Mouse (Mus musculus): Measurements from ENCODE around the gene Egln3. TPM values are rescaled to one million over a fixed set of nuclear protein-coding genes. Genes with fewer than 3 reads are reported as not detected.
A peak's percentile ranks its signal among the peaks of the same experiment; 100 is the strongest.

Gene Egln3
- polyA plus RNA-seq, 1 experiment from 2014 or later, result 23.0 TPM

DNA sequence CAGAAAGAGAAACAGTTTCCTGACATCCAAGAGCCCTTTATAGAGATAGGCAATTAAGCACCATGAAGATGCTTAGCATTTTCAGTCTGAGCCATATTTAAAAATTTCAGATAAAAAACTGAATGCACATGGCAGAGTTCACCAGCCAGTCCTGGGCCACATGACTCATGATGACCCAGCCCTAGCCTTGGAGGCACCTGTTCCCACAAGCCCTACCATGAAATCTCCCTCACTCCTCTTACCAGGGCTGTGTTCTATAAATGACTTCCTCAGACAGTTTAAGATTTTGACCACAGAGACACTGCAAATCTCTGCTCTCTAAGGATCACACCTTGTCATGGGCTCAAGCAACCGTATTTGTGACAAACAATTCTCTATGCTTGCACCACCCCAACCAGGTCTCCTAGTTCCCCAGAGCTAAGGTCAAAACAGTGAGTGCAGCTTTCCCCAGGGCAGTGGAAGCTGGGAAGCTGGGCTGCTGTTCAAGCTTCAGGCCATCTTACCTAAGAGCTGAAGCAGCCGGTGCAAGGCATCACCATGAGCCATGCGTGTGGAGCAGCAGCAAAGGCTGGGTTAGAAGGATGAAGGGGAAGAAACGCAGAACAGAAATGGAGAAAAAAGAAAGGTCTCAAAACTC is 5.3 kb downstream of the Egln3 start:
- Histone ChIP-seq H3K9ac (ENCODE audit: low read length) (no peak overlapping the region), H3K4me2 (ENCODE audit: low read depth, low read length) (no peak overlapping the region), H3K27me3 (ENCODE audit: control insufficient read depth, insufficient read depth, low read depth, low read length) (no peaks in the 10 kb centered on the region)

DNA sequence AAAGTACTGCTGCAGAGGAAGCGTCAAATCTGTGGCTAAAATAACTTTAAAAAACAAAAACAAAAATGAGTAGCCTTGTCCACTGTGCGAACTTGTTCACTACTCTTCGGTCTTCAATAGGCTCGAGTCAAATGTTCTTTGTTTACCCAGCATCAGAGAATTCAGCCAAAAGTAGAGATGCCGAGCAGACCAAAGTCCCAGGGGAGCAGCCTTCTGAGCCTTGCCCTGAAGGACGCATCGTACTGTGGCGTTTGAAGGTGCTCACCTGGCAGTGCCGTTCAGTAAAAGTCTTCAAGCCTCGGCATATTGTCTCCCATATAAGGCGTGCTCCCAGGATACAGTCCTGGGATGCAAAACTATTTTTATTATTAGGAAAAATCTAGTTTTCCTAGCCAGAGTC is 5.8 kb downstream of the Egln3 start:
- peak overlapping the region; percentile 54; the same call in 1 of the 2 replicates for H3K27ac ChIP-seq (ENCODE audit: low read length)
- no peaks in the 10 kb centered on the region for H3K36me3 ChIP-seq (ENCODE audit: control insufficient read depth, insufficient read depth, low read length)
- peaks cover 44% of the 10 kb centered on the region for H3K4me1 ChIP-seq (replicated peaks; ENCODE audit: control insufficient read depth, insufficient read depth, low read length)
- WGBS, result 35% methylated on average over 11 of the region's 11 CpGs
- ATAC-seq (ENCODE audit: low read depth), result no peak
- H3K4me2 ChIP-seq (ENCODE audit: low read depth, low read length), result peak overlapping the region; percentile 29; the same call in 1 of the 2 replicates
- no peaks in the 10 kb centered on the region for H3K9me3 ChIP-seq (ENCODE audit: control insufficient read depth, low read length)
- H3K4me3 ChIP-seq (ENCODE audit: low read length), result peak overlapping the region; percentile 11; the same call in 1 of the 2 replicates
- no peaks in the 10 kb centered on the region for H3K27me3 ChIP-seq (ENCODE audit: control insufficient read depth, insufficient read depth, low read depth, low read length)
- H3K9ac ChIP-seq (ENCODE audit: low read length), result no peak overlapping the region

More for the DNA sequence above, 5.3 kb downstream of the Egln3 start:
- no peak overlapping the region for H3K4me3 ChIP-seq (ENCODE audit: low read length)
- ATAC-seq (ENCODE audit: low read depth), result no peak
- WGBS, result 88% methylated on average over 4 of the region's 4 CpGs
- H3K27ac ChIP-seq (ENCODE audit: low read length), result no peak overlapping the region
- H3K9me3 ChIP-seq (ENCODE audit: control insufficient read depth, low read length), result no peaks in the 10 kb centered on the region
- H3K4me1 ChIP-seq (replicated peaks; ENCODE audit: control insufficient read depth, insufficient read depth, low read length), result peaks cover 38% of the 10 kb centered on the region
- no peaks in the 10 kb centered on the region for H3K36me3 ChIP-seq (ENCODE audit: control insufficient read depth, insufficient read depth, low read length)

DNA sequence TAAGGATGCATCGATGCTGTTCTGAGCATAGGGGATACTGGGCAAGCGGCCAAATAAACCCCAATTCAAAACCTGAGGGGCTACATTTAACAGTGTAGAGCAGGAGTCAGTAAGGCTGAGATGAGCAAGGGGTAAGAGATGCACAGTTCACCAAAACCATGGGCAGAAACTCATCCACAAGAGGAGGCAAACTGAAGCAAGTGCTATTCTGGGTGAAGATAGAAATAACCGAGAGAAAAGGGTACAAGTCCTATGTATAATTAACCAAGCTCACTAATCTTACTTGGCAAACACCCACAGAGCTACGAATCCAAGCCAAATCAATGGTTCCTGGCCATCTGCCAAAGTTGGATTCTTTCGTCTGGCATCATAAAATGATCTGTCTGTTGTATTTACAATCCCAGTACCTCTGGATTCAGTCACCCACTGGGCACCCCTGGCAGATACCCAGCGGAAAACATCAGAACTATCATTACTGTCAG is 6.3 kb downstream of the Egln3 start:
- no peak for ATAC-seq (ENCODE audit: low read depth)
- H3K27ac ChIP-seq (ENCODE audit: low read length), result peak overlapping the region; percentile 54; the same call in 1 of the 2 replicates
- 28% methylated on average over 6 of the region's 6 CpGs for WGBS
- H3K9me3 ChIP-seq (ENCODE audit: control insufficient read depth, low read length), result no peaks in the 10 kb centered on the region
- no peaks in the 10 kb centered on the region for H3K36me3 ChIP-seq (ENCODE audit: control insufficient read depth, insufficient read depth, low read length)
- peaks cover 49% of the 10 kb centered on the region for H3K4me1 ChIP-seq (replicated peaks; ENCODE audit: control insufficient read depth, insufficient read depth, low read length)
- H3K27me3 ChIP-seq (ENCODE audit: control insufficient read depth, insufficient read depth, low read depth, low read length), result no peaks in the 10 kb centered on the region
- peak overlapping the region; percentile 29 for H3K4me2 ChIP-seq (ENCODE audit: low read depth, low read length)
- peak overlapping the region; percentile 11; the same call in 1 of the 2 replicates for H3K4me3 ChIP-seq (ENCODE audit: low read length)
- no peak overlapping the region for H3K9ac ChIP-seq (ENCODE audit: low read length)

DNA sequence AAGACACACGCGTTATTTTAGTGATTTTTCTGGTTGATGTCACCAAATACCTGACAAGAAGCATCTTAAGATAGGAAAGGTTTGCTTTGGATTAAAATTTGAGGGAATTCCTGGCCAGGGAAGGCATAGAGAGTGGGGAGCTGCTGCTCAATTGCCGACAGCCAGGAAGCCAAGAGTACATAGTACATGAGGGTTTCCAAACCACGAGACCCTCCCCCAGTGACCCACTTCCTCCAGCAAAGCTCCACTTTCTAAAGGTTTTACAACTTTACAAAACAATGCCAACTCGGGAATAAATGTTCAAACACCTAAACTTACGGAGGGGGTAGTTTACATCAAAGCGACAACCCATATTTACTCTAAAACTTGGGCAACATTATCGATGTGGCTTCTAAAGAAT is 6.8 kb downstream of the Egln3 start:
- Histone ChIP-seq H3K27ac (ENCODE audit: low read length) (no peak overlapping the region), H3K4me2 (ENCODE audit: low read depth, low read length) (0 out of 2 replicates have a peak overlapping the region, but pooled peaks have one; percentile 29), H3K4me1 (replicated peaks; ENCODE audit: control insufficient read depth, insufficient read depth, low read length) (peaks cover 50% of the 10 kb centered on the region)

DNA sequence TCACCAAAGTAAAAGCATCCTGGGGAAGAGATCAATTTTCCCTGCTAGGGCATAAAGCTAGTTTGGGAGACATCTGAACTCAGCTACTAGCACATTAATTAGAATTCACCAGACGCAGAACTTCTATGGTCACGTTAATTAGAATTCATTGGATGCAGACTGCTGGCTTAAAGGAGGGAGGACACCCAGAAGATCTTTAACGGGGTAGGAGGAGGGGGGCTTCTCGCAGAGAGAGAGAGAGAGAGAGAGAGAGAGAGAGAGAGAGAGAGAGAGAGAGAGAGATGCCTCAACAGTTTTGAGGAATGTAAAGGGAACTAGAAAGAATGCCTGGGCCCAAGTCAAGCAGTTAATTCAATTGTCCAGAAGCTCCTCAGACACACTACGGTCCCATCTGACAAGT is 9.5 kb downstream of the Egln3 start:
- WGBS, result 70% methylated on average over 5 of the region's 5 CpGs
- peaks cover 66% of the 10 kb centered on the region for H3K4me1 ChIP-seq (replicated peaks; ENCODE audit: control insufficient read depth, insufficient read depth, low read length)
- H3K9me3 ChIP-seq (ENCODE audit: control insufficient read depth, low read length), result no peaks in the 10 kb centered on the region
- no peak overlapping the region for H3K4me3 ChIP-seq (ENCODE audit: low read length)
- no peak overlapping the region for H3K4me2 ChIP-seq (ENCODE audit: low read depth, low read length)
- H3K9ac ChIP-seq (ENCODE audit: low read length), result no peak overlapping the region
- H3K27ac ChIP-seq (ENCODE audit: low read length), result no peak overlapping the region
- no peak for ATAC-seq (ENCODE audit: low read depth)
- no peaks in the 10 kb centered on the region for H3K36me3 ChIP-seq (ENCODE audit: control insufficient read depth, insufficient read depth, low read length)
- no peaks in the 10 kb centered on the region for H3K27me3 ChIP-seq (ENCODE audit: control insufficient read depth, insufficient read depth, low read depth, low read length)

More for the DNA sequence above, 6.8 kb downstream of the Egln3 start:
- H3K9ac ChIP-seq (ENCODE audit: low read length), result no peak overlapping the region
- no peak overlapping the region for H3K4me3 ChIP-seq (ENCODE audit: low read length)
- no peaks in the 10 kb centered on the region for H3K27me3 ChIP-seq (ENCODE audit: control insufficient read depth, insufficient read depth, low read depth, low read length)
- no peak for ATAC-seq (ENCODE audit: low read depth)
- no peaks in the 10 kb centered on the region for H3K9me3 ChIP-seq (ENCODE audit: control insufficient read depth, low read length)
- H3K36me3 ChIP-seq (ENCODE audit: control insufficient read depth, insufficient read depth, low read length), result no peaks in the 10 kb centered on the region
- WGBS, result 72% methylated on average over 8 of the region's 8 CpGs

DNA sequence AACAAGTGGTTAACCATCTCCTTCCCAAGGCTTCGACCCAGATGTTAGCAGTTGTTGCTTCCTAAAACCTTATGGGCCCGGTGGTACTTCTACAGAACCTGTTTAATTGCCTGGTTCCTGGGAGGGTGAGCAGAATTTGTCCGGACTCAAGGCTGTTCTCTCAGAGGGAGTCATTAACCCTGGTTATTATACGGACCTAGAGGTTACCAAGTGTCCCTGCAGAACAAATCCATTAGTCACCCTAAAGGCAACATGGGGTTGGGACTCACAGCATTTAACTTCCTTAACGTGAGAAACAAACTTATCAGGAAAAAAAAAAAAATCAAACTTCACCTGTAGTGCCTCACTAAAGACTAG is 11.4 kb downstream of the Egln3 start:
- no peak for ATAC-seq (ENCODE audit: low read depth)
- H3K4me2 ChIP-seq (ENCODE audit: low read depth, low read length), result peak overlapping the region; percentile 43
- H3K9ac ChIP-seq (ENCODE audit: low read length), result peak overlapping the region; percentile 51
- no peaks in the 10 kb centered on the region for H3K27me3 ChIP-seq (ENCODE audit: control insufficient read depth, insufficient read depth, low read depth, low read length)
- H3K4me1 ChIP-seq (replicated peaks; ENCODE audit: control insufficient read depth, insufficient read depth, low read length), result peaks cover 69% of the 10 kb centered on the region
- no peaks in the 10 kb centered on the region for H3K9me3 ChIP-seq (ENCODE audit: control insufficient read depth, low read length)
- no peaks in the 10 kb centered on the region for H3K36me3 ChIP-seq (ENCODE audit: control insufficient read depth, insufficient read depth, low read length)
- H3K27ac ChIP-seq (ENCODE audit: low read length), result peak overlapping the region; percentile 99
- 5% methylated on average over 5 of the region's 5 CpGs for WGBS
- peak overlapping the region; percentile 12; the same call in 1 of the 2 replicates for H3K4me3 ChIP-seq (ENCODE audit: low read length)

DNA sequence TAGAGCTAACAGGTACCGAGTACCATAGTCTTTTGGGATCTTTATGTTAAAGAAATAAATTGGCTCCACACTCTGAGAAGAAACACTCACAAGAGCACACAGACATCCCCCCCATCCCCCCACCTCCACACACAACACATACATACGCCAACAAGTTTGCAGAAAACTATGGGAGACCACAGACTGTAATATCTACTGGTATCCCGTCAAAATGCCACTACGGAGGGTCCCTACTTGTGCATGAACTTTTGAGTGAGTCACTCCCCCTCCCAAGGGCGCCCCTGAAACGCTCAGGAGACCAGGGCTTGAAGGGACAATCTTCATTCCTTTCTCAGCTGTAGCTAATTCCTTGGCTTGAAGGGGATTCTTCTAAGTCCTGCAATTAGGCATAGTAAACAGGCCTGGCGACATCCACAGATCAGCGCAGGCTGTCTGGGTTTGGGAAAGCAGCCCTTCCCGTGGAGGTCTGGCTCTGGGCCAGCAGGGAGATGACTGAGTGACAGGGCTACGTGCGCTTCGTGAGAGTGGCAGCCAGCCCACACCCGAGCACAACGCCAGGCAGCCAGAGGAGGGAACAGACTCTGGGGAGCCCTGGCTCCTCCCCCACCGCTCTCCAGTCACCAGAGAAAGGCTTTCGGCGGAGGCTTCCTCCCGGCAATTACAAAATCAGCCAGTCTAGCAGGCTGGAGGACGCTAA is 11.9 kb downstream of the Egln3 start:
- peak overlapping the region; percentile 51 for H3K9ac ChIP-seq (ENCODE audit: low read length)
- H3K36me3 ChIP-seq (ENCODE audit: control insufficient read depth, insufficient read depth, low read length), result no peaks in the 10 kb centered on the region
- H3K27me3 ChIP-seq (ENCODE audit: control insufficient read depth, insufficient read depth, low read depth, low read length), result no peaks in the 10 kb centered on the region
- peak overlapping the region; percentile 18 for H3K4me3 ChIP-seq (ENCODE audit: low read length)
- WGBS, result under 1% methylated on average over 19 of the region's 19 CpGs
- peak overlapping the region; percentile 49 for H3K4me2 ChIP-seq (ENCODE audit: low read depth, low read length)
- H3K27ac ChIP-seq (ENCODE audit: low read length), result peak overlapping the region; percentile 99
- peaks cover 66% of the 10 kb centered on the region for H3K4me1 ChIP-seq (replicated peaks; ENCODE audit: control insufficient read depth, insufficient read depth, low read length)
- ATAC-seq (ENCODE audit: low read depth), result peak; percentile 96
- H3K9me3 ChIP-seq (ENCODE audit: control insufficient read depth, low read length), result no peaks in the 10 kb centered on the region

DNA sequence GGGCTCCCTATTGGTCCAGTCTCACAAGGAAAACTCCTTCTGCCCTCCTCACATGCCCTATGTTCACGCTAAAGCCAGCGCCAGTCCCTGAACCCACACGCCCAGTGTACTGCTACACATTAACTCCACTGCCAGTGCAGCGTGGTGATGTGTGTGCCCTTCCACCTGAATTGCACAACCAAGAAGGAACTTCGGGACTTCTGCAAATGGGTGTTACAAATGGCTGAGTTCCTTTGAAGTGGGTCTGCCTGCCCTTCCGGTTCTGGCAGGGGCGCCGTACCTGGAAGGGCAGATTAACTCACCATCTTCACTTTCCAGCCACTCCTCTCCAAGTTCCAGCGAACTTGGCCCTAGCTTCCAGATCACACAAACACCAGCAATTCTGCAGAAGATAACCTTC is 12.5 kb downstream of the Egln3 start:
- H3K4me1 ChIP-seq (replicated peaks; ENCODE audit: control insufficient read depth, insufficient read depth, low read length), result peaks cover 61% of the 10 kb centered on the region
- H3K27me3 ChIP-seq (ENCODE audit: control insufficient read depth, insufficient read depth, low read depth, low read length), result no peaks in the 10 kb centered on the region
- WGBS, result 29% methylated on average over 9 of the region's 9 CpGs
- no peaks in the 10 kb centered on the region for H3K9me3 ChIP-seq (ENCODE audit: control insufficient read depth, low read length)
- ATAC-seq (ENCODE audit: low read depth), result peak; percentile 26
- H3K9ac ChIP-seq (ENCODE audit: low read length), result peak overlapping the region; percentile 48
- H3K27ac ChIP-seq (ENCODE audit: low read length), result peak overlapping the region; percentile 99
- no peak overlapping the region for H3K4me3 ChIP-seq (ENCODE audit: low read length)
- H3K4me2 ChIP-seq (ENCODE audit: low read depth, low read length), result peak overlapping the region; percentile 49
- no peaks in the 10 kb centered on the region for H3K36me3 ChIP-seq (ENCODE audit: control insufficient read depth, insufficient read depth, low read length)

DNA sequence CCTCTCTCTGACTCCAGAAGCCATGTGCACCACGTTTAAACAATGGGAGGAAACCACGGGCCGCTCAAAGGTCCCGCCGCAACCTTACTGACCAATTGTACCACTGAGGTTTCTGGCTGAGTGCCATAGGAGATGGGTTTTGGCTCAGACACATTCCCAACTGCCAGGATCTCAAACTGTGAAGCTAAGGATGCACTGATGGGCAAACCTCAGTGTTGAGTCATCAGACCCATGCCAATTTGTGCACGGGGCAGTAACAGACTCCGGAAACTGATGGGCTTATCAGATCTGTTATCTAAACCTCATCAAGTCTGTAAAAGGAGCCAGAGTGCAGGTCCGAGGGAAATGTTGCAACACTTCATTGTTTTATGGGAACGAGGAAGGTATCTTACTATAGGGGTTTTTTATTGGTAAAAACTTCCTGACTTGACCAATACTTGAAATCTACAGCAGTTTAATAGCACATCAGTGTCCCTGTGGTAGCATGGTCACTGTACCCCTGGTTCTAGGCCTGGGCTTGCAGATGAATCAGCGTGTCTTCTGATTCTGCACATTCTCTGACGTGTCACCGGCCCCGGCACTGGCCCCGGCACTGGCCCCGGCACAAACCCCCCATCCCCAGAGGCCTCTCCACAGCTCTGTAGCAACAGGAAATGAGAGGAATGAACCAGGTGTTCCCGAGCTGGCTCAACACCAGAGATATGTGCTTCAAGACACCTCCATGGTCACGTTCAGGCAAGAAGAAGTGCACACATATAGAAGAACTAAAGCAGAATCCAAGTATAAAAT is 15.7 kb downstream of the Egln3 start:
- Histone ChIP-seq H3K36me3 (ENCODE audit: control insufficient read depth, insufficient read depth, low read length) (peaks cover 8% of the 10 kb centered on the region), H3K27me3 (ENCODE audit: control insufficient read depth, insufficient read depth, low read depth, low read length) (no peaks in the 10 kb centered on the region), H3K4me3 (ENCODE audit: low read length) (no peak overlapping the region), H3K4me2 (ENCODE audit: low read depth, low read length) (peak overlapping the region; percentile 15), H3K27ac (ENCODE audit: low read length) (peak overlapping the region; percentile 81), H3K9ac (ENCODE audit: low read length) (0 out of 2 replicates have a peak overlapping the region, but pooled peaks have one; percentile 12), H3K9me3 (ENCODE audit: control insufficient read depth, low read length) (no peaks in the 10 kb centered on the region), H3K4me1 (replicated peaks; ENCODE audit: control insufficient read depth, insufficient read depth, low read length) (peaks cover 49% of the 10 kb centered on the region)
- 56% methylated on average over 17 of the region's 17 CpGs for WGBS
- peak; percentile 15; the same call in 1 of the 2 replicates for ATAC-seq (ENCODE audit: low read depth)

All from lung, embryonic 16.5 days (tissue).